Mouse (Mus musculus) hindbrain, embryonic 16.5 days (tissue): Measurements from ENCODE around the gene Pcsk5. TPM values are rescaled to one million over a fixed set of nuclear protein-coding genes. Genes with fewer than 3 reads are reported as not detected.

ENCODE experiments used
- ATAC-seq: fragments of 200-750 bp; cut with Nextera tagmentation; 2 replicates; pipeline ENCODE4 v1.8.0; 2017; ENCODE audit warnings: moderate TSS enrichment, moderate library complexity
- H3K27ac ChIP-seq: fragments of 300-500 bp; sonication (generic); 2 replicates; pipeline ENCODE4 v1.5.1; 2014; ENCODE audit warnings: low read depth, mild to moderate bottlenecking, control low read depth, low read length, moderate library complexity
- H3K27me3 ChIP-seq: fragments of 300-500 bp; sonication (generic); replicated peaks from 2 replicates; pipeline ENCODE4 v1.6.1; 2014; ENCODE audit warnings: low read length; ENCODE audit not compliant: control insufficient read depth, insufficient read depth
- H3K36me3 ChIP-seq: fragments of 300-500 bp; sonication (generic); 2 replicates; pipeline ENCODE4 v1.6.1; 2014; ENCODE audit warnings: mild to moderate bottlenecking, low read length, moderate library complexity, mixed read lengths; ENCODE audit not compliant: control insufficient read depth, insufficient read depth
- H3K4me1 ChIP-seq: fragments of 300-500 bp; sonication (generic); 2 replicates; pipeline ENCODE4 v1.6.1; 2014; ENCODE audit warnings: low read depth, low read length; ENCODE audit not compliant: control insufficient read depth, insufficient read depth
- H3K4me2 ChIP-seq: fragments of 300-500 bp; sonication (generic); 2 replicates; pipeline ENCODE4 v1.6.1; 2014; ENCODE audit warnings: mild to moderate bottlenecking, low read length, control low read depth, moderate library complexity
- H3K4me3 ChIP-seq: fragments of 300-500 bp; sonication (generic); 2 replicates; pipeline ENCODE4 v1.5.1; 2014; ENCODE audit warnings: mild to moderate bottlenecking, low read length, control low read depth, moderate library complexity
- H3K9ac ChIP-seq: fragments of 300-500 bp; sonication (generic); 2 replicates; pipeline ENCODE4 v1.6.1; 2014; ENCODE audit warnings: low read depth, mild to moderate bottlenecking, control low read depth, low read length, moderate library complexity
- H3K9me3 ChIP-seq: fragments of 300-500 bp; sonication (generic); 2 replicates; pipeline ENCODE4 v1.6.1; 2014; ENCODE audit warnings: mild to moderate bottlenecking, low read length, moderate library complexity; ENCODE audit not compliant: control insufficient read depth
- WGBS: fragments of 180-500 bp; shearing (Covaris S2); extraction: QIAGEN DNeasy Blood & Tissue Kit; methylation state at CpG from one replicate; pipeline ENCODE4 v1.1.7; 2014; 5-methylcytosine and 5-hydroxymethylcytosine counted together
- polyA plus RNA-seq: library from polyadenylated mRNA; unstranded; fragments of >200 nt; fragmentation: Nextera tagmentation; extraction: Ambion mirVana; gene quantifications from 2 replicates; pipeline ENCODE4 v1.2.1, GENCODE M21; 2015

Gene Pcsk5
- polyA plus RNA-seq, 1 experiment from 2014 or later = 11.7 TPM

- Histone ChIP-seq H3K27me3 (no peaks in the 10 kb centered on the region), H3K9ac (no peak overlapping the region), H3K36me3 (no peaks in the 10 kb centered on the region), H3K27ac (no peak overlapping the region), H3K4me2 (no peak overlapping the region), H3K4me3 (no peak overlapping the region), H3K9me3 (no peaks in the 10 kb centered on the region), H3K4me1 (peaks cover 2% of the 10 kb centered on the region; the same call in 1 of the 2 replicates)
- ATAC-seq = no peak
- WGBS = 74% methylated on average over 1 of the region's 1 CpGs
These were observed 247.1 kb downstream of the Pcsk5 start for GRCm38 (mm10) chr19:17590314-17590713.

GRCm38 (mm10) chr19:17577412-17577811, 260.0 kb downstream of the Pcsk5 start:
- ATAC-seq = no peak
- Histone ChIP-seq H3K4me1 (no peaks in the 10 kb centered on the region), H3K27ac (no peak overlapping the region), H3K27me3 (no peaks in the 10 kb centered on the region), H3K4me3 (no peak overlapping the region), H3K36me3 (no peaks in the 10 kb centered on the region), H3K4me2 (no peak overlapping the region), H3K9ac (no peak overlapping the region), H3K9me3 (no peaks in the 10 kb centered on the region)
- 85% methylated on average over 4 of the region's 4 CpGs for WGBS

GRCm38 (mm10) chr19:17574564-17574963, 262.9 kb downstream of the Pcsk5 start:
- Histone ChIP-seq H3K4me3 (no peak overlapping the region), H3K9me3 (no peaks in the 10 kb centered on the region), H3K4me1 (no peaks in the 10 kb centered on the region), H3K9ac (no peak overlapping the region), H3K27ac (no peak overlapping the region), H3K27me3 (no peaks in the 10 kb centered on the region), H3K4me2 (no peak overlapping the region), H3K36me3 (no peaks in the 10 kb centered on the region)
- WGBS = 96% methylated on average over 5 of the region's 5 CpGs
- ATAC-seq = no peak

GRCm38 (mm10) chr19:17572315-17572714, 265.1 kb downstream of the Pcsk5 start:
- 93% methylated on average over 8 of the region's 8 CpGs for WGBS

GRCm38 (mm10) chr19:17570936-17571335, 266.5 kb downstream of the Pcsk5 start:
- Histone ChIP-seq H3K4me2 (no peak overlapping the region), H3K27ac (no peak overlapping the region), H3K36me3 (no peaks in the 10 kb centered on the region), H3K4me3 (no peak overlapping the region), H3K4me1 (no peaks in the 10 kb centered on the region), H3K9me3 (no peaks in the 10 kb centered on the region), H3K9ac (no peak overlapping the region), H3K27me3 (no peaks in the 10 kb centered on the region)
- WGBS = 87% methylated on average over 2 of the region's 2 CpGs
- ATAC-seq = no peak

More at GRCm38 (mm10) chr19:17572315-17572714, 265.1 kb downstream of the Pcsk5 start:
- H3K4me3 ChIP-seq = no peak overlapping the region
- H3K27ac ChIP-seq = no peak overlapping the region
- no peaks in the 10 kb centered on the region for H3K9me3 ChIP-seq
- no peak overlapping the region for H3K9ac ChIP-seq
- H3K4me2 ChIP-seq = no peak overlapping the region
- no peaks in the 10 kb centered on the region for H3K27me3 ChIP-seq
- no peak for ATAC-seq
- no peaks in the 10 kb centered on the region for H3K36me3 ChIP-seq
- H3K4me1 ChIP-seq = no peaks in the 10 kb centered on the region

- Histone ChIP-seq H3K36me3 (no peaks in the 10 kb centered on the region), H3K9me3 (no peaks in the 10 kb centered on the region), H3K4me2 (no peak overlapping the region), H3K4me1 (no peaks in the 10 kb centered on the region), H3K4me3 (no peak overlapping the region), H3K9ac (no peak overlapping the region), H3K27me3 (no peaks in the 10 kb centered on the region), H3K27ac (no peak overlapping the region)
- 61% methylated on average over 3 of the region's 3 CpGs for WGBS
- ATAC-seq = no peak
These were observed 270.2 kb downstream of the Pcsk5 start for GRCm38 (mm10) chr19:17567264-17567663.

GRCm38 (mm10) chr19:17566097-17566496, 271.3 kb downstream of the Pcsk5 start:
- Histone ChIP-seq H3K4me3 (no peak overlapping the region), H3K36me3 (no peaks in the 10 kb centered on the region), H3K27me3 (no peaks in the 10 kb centered on the region), H3K9ac (no peak overlapping the region), H3K4me1 (no peaks in the 10 kb centered on the region), H3K9me3 (no peaks in the 10 kb centered on the region), H3K27ac (no peak overlapping the region), H3K4me2 (no peak overlapping the region)
- WGBS = 76% methylated on average over 4 of the region's 4 CpGs
- no peak for ATAC-seq

GRCm38 (mm10) chr19:17558764-17559163, 278.7 kb downstream of the Pcsk5 start:
- Histone ChIP-seq H3K9ac (no peak overlapping the region), H3K4me2 (no peak overlapping the region), H3K4me3 (no peak overlapping the region), H3K4me1 (no peaks in the 10 kb centered on the region), H3K9me3 (no peaks in the 10 kb centered on the region), H3K36me3 (no peaks in the 10 kb centered on the region), H3K27me3 (no peaks in the 10 kb centered on the region), H3K27ac (no peak overlapping the region)
- WGBS = 69% methylated on average over 2 of the region's 2 CpGs
- no peak for ATAC-seq

- Histone ChIP-seq H3K9me3 (no peaks in the 10 kb centered on the region), H3K4me3 (no peak overlapping the region), H3K27ac (no peak overlapping the region), H3K36me3 (no peaks in the 10 kb centered on the region), H3K4me2 (no peak overlapping the region), H3K4me1 (no peaks in the 10 kb centered on the region), H3K27me3 (no peaks in the 10 kb centered on the region), H3K9ac (no peak overlapping the region)
- 84% methylated on average over 7 of the region's 7 CpGs for WGBS
- ATAC-seq = no peak
These were observed 282.3 kb downstream of the Pcsk5 start for GRCm38 (mm10) chr19:17555159-17555558.

- Histone ChIP-seq H3K27me3 (no peaks in the 10 kb centered on the region), H3K36me3 (no peaks in the 10 kb centered on the region), H3K4me2 (no peak overlapping the region), H3K27ac (no peak overlapping the region), H3K4me1 (no peaks in the 10 kb centered on the region), H3K4me3 (no peak overlapping the region), H3K9me3 (no peaks in the 10 kb centered on the region), H3K9ac (no peak overlapping the region)
- WGBS = 93% methylated on average over 2 of the region's 2 CpGs
- ATAC-seq = no peak
These were observed 282.9 kb downstream of the Pcsk5 start for GRCm38 (mm10) chr19:17554571-17554970.
